In genomic region chr6:135092798-135093470, GRCm38 (mm10) we compare ENCODE assay signal across 15 mouse cellular contexts. TPM values are rescaled to one million over a fixed set of nuclear protein-coding genes. Genes with fewer than 3 reads are reported as not detected.
A peak's percentile ranks its signal among the peaks of the same experiment; 100 is the strongest.
DNase-seq lines count a peak whose midpoint lies in the region; ATAC-seq and TF ChIP-seq lines count a peak whose summit lies in the region.
"Had no signal": no experiment of that assay in that cellular context is flagged by ENCODE, and none has a peak within 500 bp of the region (broad histone marks: within the 10 kb centered on the region; RNA-seq: fewer than 3 reads in every experiment).

No protein-coding gene starts in this region.

- no peak overlapping the region for H3K9ac ChIP-seq in hindbrain, embryonic 15.5 days
- no peak overlapping the region for H3K9ac ChIP-seq in hindbrain, embryonic 16.5 days (ENCODE audit: low read depth, low read length)
- no peak overlapping the region for H3K9ac ChIP-seq in forebrain, embryonic 16.5 days (replicated peaks; ENCODE audit: low read depth, low read length)
- no peak overlapping the region for H3K9ac ChIP-seq in liver, postnatal 0 days (replicated peaks)

- H3K27me3 ChIP-seq in hindbrain, embryonic 15.5 days = no peaks in the 10 kb centered on the region
- H3K27me3 ChIP-seq in hindbrain, embryonic 16.5 days (replicated peaks; ENCODE audit: control insufficient read depth, insufficient read depth, low read length) = no peaks in the 10 kb centered on the region; the same call in 1 of the 2 replicates
- no peaks in the 10 kb centered on the region for H3K27me3 ChIP-seq in forebrain, embryonic 16.5 days (replicated peaks; ENCODE audit: control insufficient read depth, insufficient read depth, low read length)
- H3K27me3 ChIP-seq in liver, postnatal 0 days (ENCODE audit: insufficient read depth, low read length) = no peaks in the 10 kb centered on the region

- H3K9me3 ChIP-seq in hindbrain, embryonic 15.5 days = no peaks in the 10 kb centered on the region
- H3K9me3 ChIP-seq in hindbrain, embryonic 16.5 days (ENCODE audit: control insufficient read depth, low read length) = no peaks in the 10 kb centered on the region
- H3K9me3 ChIP-seq in forebrain, embryonic 16.5 days (ENCODE audit: control insufficient read depth, low read length) = no peaks in the 10 kb centered on the region
- H3K9me3 ChIP-seq in liver, postnatal 0 days (ENCODE audit: low read length) = no peaks in the 10 kb centered on the region
- H3K9me3 ChIP-seq: megakaryocyte, embryonic 14.5 days had no signal

- TF ChIP-seq EP300 in liver, postnatal 0 days (IDR thresholded peaks at IDR 0.05; ENCODE audit: low read depth) = no peak

- no peaks in the 10 kb centered on the region for H3K36me3 ChIP-seq in hindbrain, embryonic 15.5 days
- H3K36me3 ChIP-seq in hindbrain, embryonic 16.5 days (ENCODE audit: control insufficient read depth, insufficient read depth, low read length) = no peaks in the 10 kb centered on the region
- H3K36me3 ChIP-seq in forebrain, embryonic 16.5 days (ENCODE audit: control insufficient read depth, insufficient read depth) = no peaks in the 10 kb centered on the region
- no peaks in the 10 kb centered on the region for H3K36me3 ChIP-seq in liver, postnatal 0 days (replicated peaks; ENCODE audit: insufficient read depth, low read length)

- H3K4me3 ChIP-seq in hindbrain, embryonic 15.5 days = no peak overlapping the region
- no peak overlapping the region for H3K4me3 ChIP-seq in hindbrain, embryonic 16.5 days (ENCODE audit: low read length)
- no peak overlapping the region for H3K4me3 ChIP-seq in forebrain, embryonic 16.5 days (replicated peaks; ENCODE audit: low read length)
- no peak overlapping the region for H3K4me3 ChIP-seq in liver, postnatal 0 days (ENCODE audit: low read depth, low read length)
- H3K4me3 ChIP-seq: megakaryocyte, embryonic 14.5 days had no signal

- peak; percentile 84 for DNase-seq in layer of hippocampus, adult 9-11 months
- peak; percentile 69 to 83 for DNase-seq in right cerebral cortex, postnatal 10 days (ENCODE audit: low spot score in 2 of 2)
- no peak for DNase-seq in adrenal gland, postnatal 36 days
- no peak for DNase-seq in lung, postnatal 4 days
- no peak for DNase-seq in liver, postnatal 0 days
- DNase-seq: heart, adult 18-20 months; heart, postnatal 14 days; kidney, adult 9 months; lung, adult 2 months had no signal

- no peak overlapping the region for H3K27ac ChIP-seq in hindbrain, embryonic 15.5 days (replicated peaks)
- H3K27ac ChIP-seq in hindbrain, embryonic 16.5 days (ENCODE audit: low read depth, low read length) = no peak overlapping the region
- H3K27ac ChIP-seq in forebrain, embryonic 16.5 days (ENCODE audit: low read length) = peak overlapping the region; percentile 90
- no peak overlapping the region for H3K27ac ChIP-seq in liver, postnatal 0 days (ENCODE audit: low read depth)

- no peak for TF ChIP-seq CTCF in liver, postnatal 0 days (IDR thresholded peaks at IDR 0.05; ENCODE audit: low read depth)

- H3K4me2 ChIP-seq in hindbrain, embryonic 15.5 days = no peak overlapping the region
- H3K4me2 ChIP-seq in hindbrain, embryonic 16.5 days (ENCODE audit: low read length) = no peak overlapping the region
- 0 out of 2 replicates have a peak overlapping the region, but pooled peaks have one; percentile 18 for H3K4me2 ChIP-seq in forebrain, embryonic 16.5 days (ENCODE audit: low read length)
- no peak overlapping the region for H3K4me2 ChIP-seq in liver, postnatal 0 days (ENCODE audit: low read depth, low read length)

- 69% methylated on average over 12 of the region's 12 CpGs for WGBS in hindbrain, embryonic 15.5 days
- 65% methylated on average over 12 of the region's 12 CpGs for WGBS in hindbrain, embryonic 16.5 days
- 61% methylated on average over 12 of the region's 12 CpGs for WGBS in forebrain, embryonic 16.5 days
- 79% methylated on average over 12 of the region's 12 CpGs for WGBS in liver, postnatal 0 days (ENCODE audit: insufficient replicate concordance)

- peak; percentile 17; the same call in 1 of the 2 replicates for ATAC-seq in hindbrain, embryonic 15.5 days (ENCODE audit: low FRiP score, low read depth)
- no peak for ATAC-seq in hindbrain, embryonic 16.5 days
- peak; percentile 93 for ATAC-seq in forebrain, embryonic 16.5 days
- ATAC-seq in liver, postnatal 0 days = no peak

- 0 out of 2 replicates have a peak, but pooled peaks cover 3% of the 10 kb centered on the region for H3K4me1 ChIP-seq in hindbrain, embryonic 15.5 days (replicated peaks)
- H3K4me1 ChIP-seq in hindbrain, embryonic 16.5 days (ENCODE audit: control insufficient read depth, insufficient read depth, low read depth, low read length) = peaks cover 2% of the 10 kb centered on the region
- peaks cover 15% of the 10 kb centered on the region for H3K4me1 ChIP-seq in forebrain, embryonic 16.5 days (replicated peaks; ENCODE audit: control insufficient read depth, insufficient read depth, low read length)
- H3K4me1 ChIP-seq in liver, postnatal 0 days (ENCODE audit: insufficient read depth) = no peaks in the 10 kb centered on the region

RNA-seq across cellular contexts. Expression of gene Gprc5d, which starts 25.1 kb away (rescaled TPM):
- polyA plus RNA-seq in hindbrain, embryonic 15.5 days (2015; fragmentation: Nextera tagmentation; extraction: Ambion mirVana) = not detected in 2 replicates
- polyA plus RNA-seq in hindbrain, embryonic 16.5 days (2015; fragmentation: Nextera tagmentation; extraction: Ambion mirVana) = not detected in 2 replicates
- not detected in 2 replicates for polyA plus RNA-seq in forebrain, embryonic 16.5 days (2015; fragmentation: Nextera tagmentation; extraction: Ambion mirVana)
- total RNA-seq in adrenal gland, postnatal 36 days (2021) = not detected
- 0.11 and 0.13 TPM in 2 replicates for polyA plus RNA-seq in liver, postnatal 0 days (2015; fragmentation: Nextera tagmentation; extraction: Ambion mirVana)
- total RNA-seq: heart, adult 18-20 months; heart, postnatal 14 days had no signal
- polyA plus RNA-seq: limb, embryonic 11.5 days; stomach, embryonic 14.5 days had no signal

RNA-seq across cellular contexts. Expression of gene Gprc5a, which starts 27.5 kb away (rescaled TPM):
- polyA plus RNA-seq in hindbrain, embryonic 15.5 days (2015; fragmentation: Nextera tagmentation; extraction: Ambion mirVana) = 0.34 and 0.64 TPM in 2 replicates
- polyA plus RNA-seq in hindbrain, embryonic 16.5 days (2015; fragmentation: Nextera tagmentation; extraction: Ambion mirVana) = 0.24 and 0.28 TPM in 2 replicates
- 0.37 and 0.81 TPM in 2 replicates for polyA plus RNA-seq in forebrain, embryonic 16.5 days (2015; fragmentation: Nextera tagmentation; extraction: Ambion mirVana)
- 1 to 10 TPM in 1 of 2 experiments, under 1 TPM in 1; 0.72 to 1.1 TPM for total RNA-seq in adrenal gland, postnatal 36 days (2021)
- 0.21 and 0.32 TPM in 2 replicates for polyA plus RNA-seq in liver, postnatal 0 days (2015; fragmentation: Nextera tagmentation; extraction: Ambion mirVana)

Comparison
In these comparisons a context has a peak if more than half of its experiments do, and no peak if none do; other contexts are left out.
1. ATAC-seq: peak in hindbrain, embryonic 15.5 days (single experiment) and forebrain, embryonic 16.5 days (single experiment); none in hindbrain, embryonic 16.5 days (single experiment) and liver, postnatal 0 days (single experiment).
2. DNase-seq: peak in layer of hippocampus, adult 9-11 months (single experiment) and right cerebral cortex, postnatal 10 days (2 of 2); none in adrenal gland, postnatal 36 days (0 of 2), lung, postnatal 4 days (0 of 2) and liver, postnatal 0 days (single experiment).